Mouse (Mus musculus) forebrain, embryonic 13.5 days (tissue): ENCODE measurements around the gene Pde4a. TPM values are rescaled to one million over a fixed set of nuclear protein-coding genes. Genes with fewer than 3 reads are reported as not detected.
"Not testable (repeated sequence)": the region's sequence is repeated elsewhere in the genome, so short reads cannot be mapped to it uniquely, and the experiment has no call there.

Experiments
- ATAC-seq: fragments of 200-750 bp; cut with Nextera tagmentation; 2 replicates; pipeline ENCODE4 v1.8.0; 2017
- H3K27ac ChIP-seq: fragments of 300-500 bp; sonication (generic); 2 replicates; pipeline ENCODE4 v1.5.1; 2015; ENCODE audit warnings: inconsistent platforms, mild to moderate bottlenecking, moderate library complexity
- H3K27me3 ChIP-seq: fragments of 300-500 bp; sonication (generic); 2 replicates; pipeline ENCODE4 v1.6.1; 2015; ENCODE audit warnings: mild to moderate bottlenecking, inconsistent platforms
- H3K36me3 ChIP-seq: fragments of 300-500 bp; sonication (generic); 2 replicates; pipeline ENCODE4 v1.6.1; 2015; ENCODE audit warnings: mild to moderate bottlenecking, inconsistent platforms; ENCODE audit not compliant: poor library complexity, severe bottlenecking
- H3K4me1 ChIP-seq: fragments of 300-500 bp; sonication (generic); 2 replicates; pipeline ENCODE4 v1.6.1; 2015; ENCODE audit warnings: inconsistent platforms
- H3K4me2 ChIP-seq: fragments of 300-500 bp; sonication (generic); 2 replicates; pipeline ENCODE4 v1.6.1; 2015; ENCODE audit warnings: inconsistent platforms, mild to moderate bottlenecking, moderate library complexity
- H3K4me3 ChIP-seq: fragments of 300-500 bp; sonication (generic); 2 replicates; pipeline ENCODE4 v1.5.1; 2015; ENCODE audit warnings: mild to moderate bottlenecking, inconsistent platforms
- H3K9ac ChIP-seq: fragments of 300-500 bp; sonication (generic); 2 replicates; pipeline ENCODE4 v1.6.1; 2015; ENCODE audit warnings: mild to moderate bottlenecking, inconsistent platforms
- H3K9me3 ChIP-seq: fragments of 300-500 bp; sonication (generic); replicated peaks from 2 replicates; pipeline ENCODE4 v1.6.1; 2016; ENCODE audit warnings: inconsistent platforms
- WGBS: fragments of 180-500 bp; shearing (Covaris S2); methylation state at CpG from one replicate; pipeline ENCODE4 v1.1.7; 2015; 5-methylcytosine and 5-hydroxymethylcytosine counted together
- polyA plus RNA-seq: library from polyadenylated mRNA; unstranded; fragments of >200 nt; fragmentation: Nextera tagmentation; extraction: Ambion mirVana; gene quantifications from 2 replicates; pipeline ENCODE4 v1.2.1, GENCODE M21; 2015

Gene Pde4a
- polyA plus RNA-seq, 1 experiment from 2014 or later, result 15.7 TPM

DNA sequence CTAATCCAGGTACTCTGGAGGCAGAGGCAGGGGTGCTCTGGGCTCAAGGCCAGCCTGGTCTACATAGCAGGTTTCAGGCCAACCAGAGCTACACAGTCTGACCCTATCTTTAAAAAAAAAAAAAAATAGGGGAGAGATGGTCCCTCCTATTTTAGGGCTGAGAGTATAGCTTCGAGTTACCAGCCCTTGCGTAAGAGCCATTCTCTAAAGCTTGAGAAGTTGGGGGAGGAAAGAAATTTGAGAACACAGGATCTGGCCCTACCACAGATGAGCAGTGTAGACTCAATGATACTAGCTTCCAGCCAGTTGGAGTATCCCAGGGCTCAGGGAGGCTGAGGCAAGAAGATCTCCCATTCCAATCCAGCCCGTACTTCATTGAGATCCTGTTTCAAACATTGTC lies 28.3 kb downstream of the Pde4a start:
- no peak for ATAC-seq
- Histone ChIP-seq H3K27me3 (no peaks in the 10 kb centered on the region), H3K4me3 (no peak overlapping the region), H3K4me1 (peaks cover 30% of the 10 kb centered on the region), H3K9me3 (no peaks in the 10 kb centered on the region), H3K9ac (no peak overlapping the region), H3K4me2 (no peak overlapping the region), H3K27ac (no peak overlapping the region), H3K36me3 (no peaks in the 10 kb centered on the region)
- 90% methylated on average over 3 of the region's 3 CpGs for WGBS

DNA sequence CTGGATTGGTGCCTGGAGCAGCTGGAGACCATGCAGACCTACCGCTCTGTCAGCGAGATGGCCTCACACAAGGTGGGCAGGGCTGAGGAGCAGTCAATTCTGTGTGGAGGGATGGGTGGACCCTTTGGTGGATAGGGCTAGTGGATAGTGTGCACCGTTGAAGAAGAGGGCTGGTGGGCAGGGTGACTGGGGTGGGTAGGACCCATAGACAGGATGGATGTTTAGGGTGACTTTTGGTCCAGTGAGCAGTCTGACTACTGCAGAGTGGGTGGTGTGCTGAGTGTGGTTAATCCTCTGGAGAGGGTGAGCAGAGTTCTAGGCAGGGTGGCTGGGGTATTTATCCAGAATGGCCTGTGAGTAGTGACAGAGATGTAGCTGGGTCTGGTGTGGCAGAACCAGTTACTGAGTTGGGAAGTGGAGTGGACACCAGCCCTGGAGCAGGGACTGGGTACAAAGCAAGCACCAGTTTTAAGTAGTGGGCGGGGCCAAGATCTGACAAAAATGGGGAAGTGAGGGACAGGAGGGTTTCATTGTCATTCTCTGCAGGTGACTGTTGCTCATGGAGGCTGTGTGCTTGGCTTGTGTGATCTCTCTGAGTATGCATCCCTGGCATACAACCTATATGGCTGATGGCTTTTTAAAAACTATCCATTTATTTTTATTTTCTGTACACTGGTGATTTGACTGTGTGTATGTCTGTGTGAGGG lies 29.4 kb downstream of the Pde4a start:
- Histone ChIP-seq H3K4me3 (no peak overlapping the region), H3K4me1 (peaks cover 30% of the 10 kb centered on the region), H3K27ac (no peak overlapping the region), H3K9me3 (no peaks in the 10 kb centered on the region), H3K4me2 (no peak overlapping the region), H3K27me3 (no peaks in the 10 kb centered on the region), H3K9ac (no peak overlapping the region), H3K36me3 (no peaks in the 10 kb centered on the region)
- WGBS, result 78% methylated on average over 4 of the region's 4 CpGs
- ATAC-seq, result no peak

DNA sequence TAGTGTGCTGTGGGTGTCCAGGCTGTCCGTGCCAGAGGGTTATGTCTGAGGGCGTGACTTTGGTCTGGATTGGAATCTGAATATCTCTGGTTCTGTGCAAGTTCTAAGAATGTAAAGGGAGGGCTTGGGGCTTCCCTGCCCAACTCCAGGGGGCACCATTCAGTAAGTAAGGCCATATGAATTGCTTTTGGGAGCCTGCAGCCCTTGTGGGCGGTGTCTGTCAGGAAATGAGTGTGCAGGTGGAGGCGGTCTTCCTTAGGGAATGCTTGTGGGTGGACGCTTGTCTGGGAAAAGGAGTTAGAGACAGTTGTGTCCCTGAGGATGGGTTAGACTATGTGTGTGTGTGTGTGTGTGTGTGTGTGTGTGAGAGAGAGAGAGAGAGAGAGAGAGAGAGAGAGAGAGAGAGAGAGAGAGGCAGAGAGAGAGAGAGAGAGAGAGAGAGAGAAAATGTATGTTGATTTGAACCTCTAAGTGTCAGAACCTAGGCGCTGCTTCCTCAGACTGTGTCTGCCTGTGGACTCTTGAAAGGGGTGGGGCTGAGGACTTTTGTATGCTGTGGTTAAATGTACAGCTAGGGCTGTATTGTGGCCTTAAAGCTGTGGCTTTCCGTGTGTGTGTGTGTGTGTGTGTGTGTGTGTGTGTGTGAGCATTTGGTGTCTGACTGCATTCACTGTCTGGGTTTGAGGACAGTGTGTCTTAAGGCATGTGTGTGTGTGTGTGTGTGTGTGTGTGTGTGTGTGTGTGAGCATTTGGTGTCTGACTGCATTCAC lies 30.4 kb downstream of the Pde4a start:
- ATAC-seq, H3K4me3 ChIP-seq, H3K36me3 ChIP-seq, H3K9me3 ChIP-seq, H3K27me3 ChIP-seq, H3K9ac ChIP-seq, H3K27ac ChIP-seq: not testable (repeated sequence)
- Histone ChIP-seq H3K4me1 (peaks cover 30% of the 10 kb centered on the region), H3K4me2 (peak overlapping the region; percentile 65; the same call in 1 of the 2 replicates)
- whole genome bisulfite sequencing, result 46% methylated on average over 7 of the region's 7 CpGs

DNA sequence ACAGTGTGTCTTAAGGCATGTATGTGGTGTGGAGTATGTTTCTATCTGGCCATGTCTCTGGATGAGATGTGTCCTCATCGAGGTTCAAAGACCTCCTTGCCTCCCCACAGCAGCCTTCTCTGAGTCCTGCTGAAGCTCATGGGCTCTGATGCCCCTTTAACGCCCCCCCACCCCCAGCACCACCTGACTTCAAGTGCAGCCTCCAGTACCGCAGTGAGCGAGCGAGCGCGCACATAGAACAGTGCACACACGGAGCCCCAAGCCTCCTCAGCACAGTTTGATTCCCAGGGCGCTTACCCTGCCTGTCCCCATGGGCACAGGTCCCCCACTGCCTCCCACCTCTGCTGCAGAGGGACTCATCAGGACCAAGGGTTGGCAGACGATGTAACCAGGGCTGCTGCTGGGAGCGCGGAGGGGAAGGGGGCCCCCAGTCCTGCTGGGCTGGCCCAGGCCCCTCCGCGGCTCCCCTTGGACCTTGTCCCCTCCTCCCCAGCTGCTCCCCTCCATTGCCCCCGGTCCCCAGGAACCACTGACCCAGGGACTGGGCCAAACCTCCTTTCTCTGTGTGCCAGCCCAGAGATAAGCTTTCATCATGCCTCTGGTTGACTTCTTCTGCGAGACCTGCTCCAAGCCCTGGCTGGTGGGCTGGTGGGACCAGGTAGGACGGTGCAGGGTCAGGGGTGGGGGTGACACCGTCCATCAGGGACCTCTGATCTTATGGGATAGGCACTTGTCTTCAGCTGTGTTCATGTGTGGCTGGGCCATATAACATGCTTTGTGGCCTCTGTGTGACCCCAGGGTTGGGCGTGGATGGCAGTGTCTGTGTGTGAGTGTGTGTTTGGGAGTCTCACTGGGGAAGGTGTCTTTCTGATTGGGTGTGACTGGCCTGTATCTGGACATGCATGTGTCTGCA lies 31.3 kb downstream of the Pde4a start:
- peak; percentile 76 for ATAC-seq
- Histone ChIP-seq H3K27ac (peak overlapping the region; percentile 63; the same call in 1 of the 2 replicates), H3K4me3 (peak overlapping the region; percentile 54), H3K36me3 (no peaks in the 10 kb centered on the region), H3K9ac (peak overlapping the region; percentile 74), H3K4me1 (peaks cover 30% of the 10 kb centered on the region), H3K9me3 (no peaks in the 10 kb centered on the region), H3K27me3 (no peaks in the 10 kb centered on the region), H3K4me2 (peak overlapping the region; percentile 65)
- 17% methylated on average over 19 of the region's 19 CpGs for WGBS

DNA sequence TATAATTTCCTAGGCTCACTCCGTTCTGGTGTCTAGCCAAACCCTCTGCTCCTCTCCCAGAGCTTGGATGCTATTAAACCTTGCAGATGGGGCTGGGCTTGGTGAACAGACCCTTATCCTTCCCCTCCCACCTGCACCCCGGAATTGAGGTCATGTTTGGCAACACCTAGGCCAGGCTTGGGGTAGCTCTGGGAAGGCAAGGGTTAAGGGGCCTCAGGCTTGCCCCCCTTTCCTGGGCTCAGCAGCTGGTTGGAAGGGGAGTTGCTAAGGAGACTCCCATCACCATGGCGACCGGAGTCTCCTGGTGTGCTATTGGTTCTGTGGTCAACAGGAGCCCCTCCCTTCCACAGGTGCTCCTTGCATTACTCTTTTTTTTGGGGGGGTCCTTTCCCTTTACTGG lies 32.5 kb downstream of the Pde4a start:
- H3K27me3 ChIP-seq, result no peaks in the 10 kb centered on the region
- WGBS, result 6% methylated on average over 4 of the region's 4 CpGs
- peak overlapping the region; percentile 74 for H3K9ac ChIP-seq
- H3K27ac ChIP-seq, result peak overlapping the region; percentile 35; the same call in 1 of the 2 replicates
- H3K4me1 ChIP-seq, result peaks cover 30% of the 10 kb centered on the region
- peak overlapping the region; percentile 54 for H3K4me3 ChIP-seq
- H3K9me3 ChIP-seq, result no peaks in the 10 kb centered on the region
- peak overlapping the region; percentile 65 for H3K4me2 ChIP-seq
- ATAC-seq, result peak; percentile 91
- no peaks in the 10 kb centered on the region for H3K36me3 ChIP-seq

DNA sequence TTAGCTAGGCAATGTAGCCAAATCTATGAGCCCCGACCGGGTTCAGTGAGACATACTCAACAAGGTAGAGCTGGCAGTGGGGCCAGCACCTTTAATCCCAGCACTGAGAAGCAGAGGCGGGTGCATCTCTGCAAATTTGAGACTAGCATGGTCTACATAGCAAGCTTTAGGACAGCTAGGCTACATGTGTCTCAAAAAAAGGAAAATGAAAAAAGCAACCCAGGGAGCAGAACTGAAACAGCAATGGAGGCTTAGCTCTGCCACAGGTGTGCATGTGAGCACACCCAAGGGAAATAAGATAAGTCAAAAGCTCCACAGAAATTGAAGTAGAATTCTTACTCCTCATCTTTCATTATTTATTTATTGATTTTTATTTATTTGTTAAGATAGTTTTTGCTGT lies 33.4 kb downstream of the Pde4a start:
- Histone ChIP-seq H3K4me2 (no peak overlapping the region), H3K9me3 (no peaks in the 10 kb centered on the region), H3K4me1 (peaks cover 30% of the 10 kb centered on the region), H3K27me3 (no peaks in the 10 kb centered on the region), H3K4me3 (no peak overlapping the region), H3K9ac (no peak overlapping the region), H3K27ac (no peak overlapping the region), H3K36me3 (no peaks in the 10 kb centered on the region)
- 85% methylated on average over 3 of the region's 3 CpGs for WGBS
- no peak for ATAC-seq

DNA sequence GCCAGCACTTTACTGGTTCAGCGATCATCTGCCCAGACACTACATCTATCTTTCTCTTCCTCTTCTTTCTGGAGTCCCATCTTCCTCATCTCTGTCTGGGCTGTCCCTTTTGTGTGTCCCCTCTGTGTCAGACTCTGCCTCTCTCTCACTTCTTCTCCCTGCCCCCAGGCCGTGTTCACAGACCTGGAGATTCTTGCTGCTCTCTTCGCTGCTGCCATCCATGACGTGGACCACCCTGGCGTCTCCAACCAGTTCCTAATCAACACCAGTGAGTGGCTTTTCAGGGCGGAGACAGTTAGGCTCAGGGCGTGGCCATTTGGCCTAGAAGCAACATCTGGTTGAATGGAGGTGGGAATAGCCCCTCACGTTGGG lies 38.6 kb downstream of the Pde4a start:
- H3K9me3 ChIP-seq, result no peaks in the 10 kb centered on the region
- WGBS, result 25% methylated on average over 8 of the region's 8 CpGs
- H3K27ac ChIP-seq, result no peak overlapping the region
- H3K4me1 ChIP-seq, result peaks cover 10% of the 10 kb centered on the region; the same call in 1 of the 2 replicates
- H3K9ac ChIP-seq, result no peak overlapping the region
- H3K27me3 ChIP-seq, result no peaks in the 10 kb centered on the region
- H3K4me2 ChIP-seq, result peak overlapping the region; percentile 60; the same call in 1 of the 2 replicates
- no peak overlapping the region for H3K4me3 ChIP-seq
- H3K36me3 ChIP-seq, result no peaks in the 10 kb centered on the region
- 0 out of 2 replicates have a peak, but pooled peaks have one; percentile 4 for ATAC-seq

DNA sequence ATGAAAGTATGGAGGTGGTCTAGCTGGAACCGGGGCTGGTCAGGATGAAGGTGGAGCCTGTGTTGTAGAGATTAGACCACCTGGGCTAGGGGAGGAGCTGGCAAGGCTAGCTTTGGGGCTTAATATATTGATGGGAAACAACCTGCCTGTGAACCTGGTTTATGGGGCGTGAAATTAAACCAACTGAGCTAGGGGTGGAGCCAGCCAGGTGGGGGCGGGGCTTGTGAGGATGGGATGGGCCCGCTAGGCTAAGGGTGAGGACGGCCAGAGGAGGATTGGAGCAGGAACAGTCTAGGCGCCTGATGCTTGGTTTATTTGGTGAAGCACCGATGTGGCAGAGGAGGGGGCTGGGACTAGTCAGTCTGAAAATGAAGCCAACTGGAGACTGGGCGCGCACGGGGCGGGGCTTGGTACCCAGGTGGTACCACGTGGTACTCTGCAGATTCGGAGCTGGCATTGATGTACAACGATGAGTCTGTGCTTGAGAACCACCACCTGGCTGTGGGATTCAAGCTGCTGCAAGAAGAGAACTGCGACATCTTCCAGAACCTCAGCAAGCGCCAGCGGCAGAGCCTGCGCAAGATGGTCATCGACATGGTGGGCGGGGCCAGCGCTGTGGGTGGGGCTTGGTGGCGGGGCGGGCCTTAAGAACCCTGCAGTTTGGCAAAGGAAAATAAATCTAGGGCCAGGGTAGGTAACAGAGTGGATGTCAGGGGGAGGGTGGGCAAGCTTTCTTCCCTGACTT lies 39.2 kb downstream of the Pde4a start:
- Histone ChIP-seq H3K4me1 (peaks cover 10% of the 10 kb centered on the region; the same call in 1 of the 2 replicates), H3K27ac (no peak overlapping the region), H3K9me3 (no peaks in the 10 kb centered on the region), H3K4me2 (peak overlapping the region; percentile 60), H3K27me3 (no peaks in the 10 kb centered on the region), H3K4me3 (peak overlapping the region; percentile 38), H3K36me3 (no peaks in the 10 kb centered on the region), H3K9ac (peak overlapping the region; percentile 22; the same call in 1 of the 2 replicates)
- ATAC-seq, result peak; percentile 75
- 4% methylated on average over 23 of the region's 23 CpGs for WGBS

DNA sequence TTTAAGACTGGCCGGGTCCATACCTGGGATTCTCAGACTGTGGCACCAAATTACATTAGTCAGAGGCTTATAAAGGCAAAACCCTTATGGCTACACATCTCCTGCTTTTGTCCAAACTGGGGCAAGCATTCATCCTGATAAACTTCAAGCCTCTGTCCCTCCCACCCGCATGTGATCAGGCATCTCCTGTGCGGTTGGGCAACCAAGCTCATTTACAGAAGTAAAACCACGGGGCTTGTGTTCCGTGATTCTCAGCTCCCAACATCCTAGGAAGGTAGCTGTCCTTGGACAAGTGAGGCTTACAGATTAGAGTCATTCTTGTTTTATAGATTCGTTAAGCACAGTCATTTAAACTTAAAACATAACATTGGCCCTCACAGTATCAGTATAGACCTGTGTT lies 41.3 kb downstream of the Pde4a start:
- no peak overlapping the region for H3K4me2 ChIP-seq
- no peaks in the 10 kb centered on the region for H3K27me3 ChIP-seq
- H3K36me3 ChIP-seq, result peaks cover 7% of the 10 kb centered on the region
- no peak overlapping the region for H3K4me3 ChIP-seq
- no peak for ATAC-seq
- H3K27ac ChIP-seq, result no peak overlapping the region
- 86% methylated on average over 6 of the region's 6 CpGs for WGBS
- H3K9me3 ChIP-seq, result no peaks in the 10 kb centered on the region
- H3K9ac ChIP-seq, result no peak overlapping the region
- peaks cover 10% of the 10 kb centered on the region; the same call in 1 of the 2 replicates for H3K4me1 ChIP-seq

DNA sequence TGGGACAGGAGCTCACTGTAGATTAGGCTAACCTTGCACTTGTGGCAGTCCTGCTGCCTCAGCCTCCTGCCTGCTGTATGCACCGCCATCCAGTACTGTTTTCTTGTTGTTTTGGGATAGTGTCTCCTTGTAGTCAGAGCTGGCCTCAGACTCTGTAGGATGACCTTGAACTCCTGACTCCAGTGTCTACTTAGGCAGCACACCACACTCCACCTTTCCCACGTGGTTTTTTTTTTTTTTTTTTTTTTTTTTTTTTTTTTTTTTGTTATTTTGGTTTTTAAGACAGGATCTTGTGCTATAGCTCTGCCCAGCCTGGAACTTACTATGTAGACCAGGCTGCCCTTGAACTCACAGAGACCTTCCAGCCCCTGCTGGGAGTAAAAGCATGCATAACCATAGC lies 43.1 kb downstream of the Pde4a start:
- Histone ChIP-seq H3K9ac (no peak overlapping the region), H3K4me2 (no peak overlapping the region), H3K4me1 (peaks cover 10% of the 10 kb centered on the region; the same call in 1 of the 2 replicates), H3K27ac (no peak overlapping the region), H3K27me3 (no peaks in the 10 kb centered on the region), H3K9me3 (no peaks in the 10 kb centered on the region), H3K4me3 (no peak overlapping the region), H3K36me3 (peaks cover 7% of the 10 kb centered on the region)
- no peak for ATAC-seq
- 64% methylated on average over 2 of the region's 2 CpGs for WGBS

DNA sequence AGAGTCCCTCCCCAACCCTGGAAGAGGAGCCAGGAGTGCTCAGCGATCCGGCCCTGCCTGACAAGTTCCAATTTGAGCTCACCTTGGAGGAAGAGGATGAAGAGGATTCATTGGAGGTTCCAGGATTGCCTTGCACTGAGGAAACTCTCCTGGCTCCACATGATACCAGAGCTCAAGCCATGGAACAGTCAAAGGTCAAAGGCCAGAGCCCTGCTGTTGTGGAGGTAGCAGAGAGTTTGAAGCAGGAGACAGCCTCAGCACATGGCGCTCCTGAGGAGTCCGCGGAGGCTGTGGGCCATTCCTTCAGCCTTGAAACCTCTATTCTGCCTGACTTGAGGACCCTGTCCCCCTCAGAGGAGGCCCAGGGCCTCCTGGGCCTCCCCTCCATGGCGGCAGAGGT lies 45.3 kb downstream of the Pde4a start:
- no peak overlapping the region for H3K27ac ChIP-seq
- H3K27me3 ChIP-seq, result no peaks in the 10 kb centered on the region
- 80% methylated on average over 6 of the region's 6 CpGs for WGBS
- H3K4me2 ChIP-seq, result no peak overlapping the region
- ATAC-seq, result no peak
- no peak overlapping the region for H3K4me3 ChIP-seq
- H3K9me3 ChIP-seq, result no peaks in the 10 kb centered on the region
- H3K4me1 ChIP-seq, result no peaks in the 10 kb centered on the region
- peaks cover 7% of the 10 kb centered on the region for H3K36me3 ChIP-seq
- H3K9ac ChIP-seq, result no peak overlapping the region
